Mouse (Mus musculus) limb, embryonic 15.5 days (tissue): ENCODE measurements around the gene Plcb2. TPM values are rescaled to one million over a fixed set of nuclear protein-coding genes. Genes with fewer than 3 reads are reported as not detected.
A peak's percentile ranks its signal among the peaks of the same experiment; 100 is the strongest.

Experiments used
- ATAC-seq: fragments of 200-750 bp; cut with Nextera tagmentation; 2 replicates; pipeline ENCODE4 v1.8.0; 2017; ENCODE audit warnings: low read depth, moderate TSS enrichment; ENCODE audit not compliant: insufficient number of reproducible peaks, low FRiP score, low TSS enrichment
- H3K27ac ChIP-seq: fragments of 300-500 bp; sonication (generic); 2 replicates; pipeline ENCODE4 v1.5.1; 2015; ENCODE audit warnings: moderate library complexity, mild to moderate bottlenecking, inconsistent platforms
- H3K27me3 ChIP-seq: fragments of 300-500 bp; sonication (generic); 2 replicates; pipeline ENCODE4 v1.6.1; 2015; ENCODE audit warnings: inconsistent platforms
- H3K36me3 ChIP-seq: fragments of 300-500 bp; sonication (generic); 2 replicates; pipeline ENCODE4 v1.6.1; 2015; ENCODE audit warnings: inconsistent platforms
- H3K4me1 ChIP-seq: fragments of 300-500 bp; sonication (generic); 2 replicates; pipeline ENCODE4 v1.6.1; 2015; ENCODE audit warnings: inconsistent platforms
- H3K4me2 ChIP-seq: fragments of 300-500 bp; sonication (generic); 2 replicates; pipeline ENCODE4 v1.6.1; 2015; ENCODE audit warnings: mild to moderate bottlenecking, inconsistent platforms
- H3K4me3 ChIP-seq: fragments of 300-500 bp; sonication (generic); 2 replicates; pipeline ENCODE4 v1.5.1; 2015; ENCODE audit warnings: mild to moderate bottlenecking, inconsistent platforms
- H3K9ac ChIP-seq: fragments of 300-500 bp; sonication (generic); 2 replicates; pipeline ENCODE4 v1.6.1; 2015; ENCODE audit warnings: inconsistent platforms
- H3K9me3 ChIP-seq: fragments of 300-500 bp; sonication (generic); 2 replicates; pipeline ENCODE4 v1.6.1; 2016; ENCODE audit warnings: inconsistent platforms
- WGBS: fragments of 180-500 bp; shearing (Covaris S2); methylation state at CpG from one replicate; pipeline ENCODE4 v1.1.7; 2015; 5-methylcytosine and 5-hydroxymethylcytosine counted together
- polyA plus RNA-seq: library from polyadenylated mRNA; unstranded; fragments of >200 nt; fragmentation: Nextera tagmentation; extraction: Ambion mirVana; gene quantifications from 2 replicates; pipeline ENCODE4 v1.2.1, GENCODE M21; 2015

Plcb2 gene
- polyA plus RNA-seq, 1 experiment from 2014 or later: 1.4 TPM

GRCm38 (mm10) chr2:118693370-118693966, 34.8 kb downstream of the Plcb2 start:
- peaks cover 20% of the 10 kb centered on the region for H3K27me3 ChIP-seq
- H3K9ac ChIP-seq: no peak overlapping the region
- no peaks in the 10 kb centered on the region for H3K9me3 ChIP-seq
- no peak overlapping the region for H3K4me3 ChIP-seq
- 75% methylated on average over 19 of the region's 19 CpGs for WGBS
- peaks cover 27% of the 10 kb centered on the region for H3K4me1 ChIP-seq
- H3K4me2 ChIP-seq: no peak overlapping the region
- H3K36me3 ChIP-seq: no peaks in the 10 kb centered on the region
- H3K27ac ChIP-seq: no peak overlapping the region
- no peak for ATAC-seq

- 79% methylated on average over 10 of the region's 10 CpGs for WGBS
- H3K9me3 ChIP-seq: no peaks in the 10 kb centered on the region
Observed at GRCm38 (mm10) chr2:118689875-118690274, 38.4 kb downstream of the Plcb2 start.

GRCm38 (mm10) chr2:118687791-118688190, 40.4 kb downstream of the Plcb2 start:
- H3K4me1 ChIP-seq: no peaks in the 10 kb centered on the region
- H3K4me3 ChIP-seq: no peak overlapping the region
- H3K9me3 ChIP-seq: no peaks in the 10 kb centered on the region
- WGBS: 90% methylated on average over 3 of the region's 3 CpGs
- no peak overlapping the region for H3K9ac ChIP-seq
- no peak overlapping the region for H3K4me2 ChIP-seq
- no peaks in the 10 kb centered on the region for H3K36me3 ChIP-seq
- ATAC-seq: no peak
- no peaks in the 10 kb centered on the region for H3K27me3 ChIP-seq
- no peak overlapping the region for H3K27ac ChIP-seq

More at GRCm38 (mm10) chr2:118689875-118690274, 38.4 kb downstream of the Plcb2 start:
- no peaks in the 10 kb centered on the region for H3K36me3 ChIP-seq
- no peak for ATAC-seq
- H3K4me3 ChIP-seq: no peak overlapping the region
- no peak overlapping the region for H3K4me2 ChIP-seq
- no peaks in the 10 kb centered on the region for H3K4me1 ChIP-seq
- H3K27ac ChIP-seq: no peak overlapping the region
- H3K9ac ChIP-seq: no peak overlapping the region
- peaks cover under 1% of the 10 kb centered on the region; the same call in 1 of the 2 replicates for H3K27me3 ChIP-seq

- Histone ChIP-seq H3K27ac (no peak overlapping the region), H3K9me3 (no peaks in the 10 kb centered on the region), H3K27me3 (no peaks in the 10 kb centered on the region), H3K4me2 (no peak overlapping the region), H3K36me3 (no peaks in the 10 kb centered on the region), H3K4me3 (no peak overlapping the region), H3K4me1 (no peaks in the 10 kb centered on the region), H3K9ac (no peak overlapping the region)
- WGBS: 72% methylated on average over 8 of the region's 8 CpGs
- no peak for ATAC-seq
Observed at GRCm38 (mm10) chr2:118686693-118687092, 41.5 kb downstream of the Plcb2 start.

- H3K4me3 ChIP-seq: no peak overlapping the region
- no peak overlapping the region for H3K9ac ChIP-seq
- no peak overlapping the region for H3K4me2 ChIP-seq
- no peaks in the 10 kb centered on the region for H3K9me3 ChIP-seq
- no peaks in the 10 kb centered on the region; the same call in 1 of the 2 replicates for H3K27me3 ChIP-seq
- H3K4me1 ChIP-seq: no peaks in the 10 kb centered on the region
- H3K36me3 ChIP-seq: no peaks in the 10 kb centered on the region
- ATAC-seq: no peak
- WGBS: 83% methylated on average over 4 of the region's 4 CpGs
- H3K27ac ChIP-seq: no peak overlapping the region
Observed at GRCm38 (mm10) chr2:118685088-118685487, 43.1 kb downstream of the Plcb2 start.

GRCm38 (mm10) chr2:118682544-118683260, 45.5 kb downstream of the Plcb2 start:
- H3K9me3 ChIP-seq: no peaks in the 10 kb centered on the region
- no peak overlapping the region for H3K4me2 ChIP-seq
- 33% methylated on average over 8 of the region's 8 CpGs for WGBS
- no peaks in the 10 kb centered on the region for H3K36me3 ChIP-seq
- no peak overlapping the region for H3K9ac ChIP-seq
- ATAC-seq: 0 out of 2 replicates have a peak, but pooled peaks have one; percentile 52
- no peak overlapping the region for H3K27ac ChIP-seq
- H3K4me1 ChIP-seq: no peaks in the 10 kb centered on the region
- peaks cover 23% of the 10 kb centered on the region for H3K27me3 ChIP-seq
- H3K4me3 ChIP-seq: no peak overlapping the region

GRCm38 (mm10) chr2:118680926-118681325, 47.3 kb downstream of the Plcb2 start:
- Histone ChIP-seq H3K4me2 (no peak overlapping the region), H3K9ac (no peak overlapping the region), H3K27ac (no peak overlapping the region), H3K4me3 (no peak overlapping the region), H3K36me3 (no peaks in the 10 kb centered on the region), H3K4me1 (peaks cover 13% of the 10 kb centered on the region), H3K27me3 (peaks cover 41% of the 10 kb centered on the region), H3K9me3 (no peaks in the 10 kb centered on the region)
- ATAC-seq: no peak
- 91% methylated on average over 6 of the region's 6 CpGs for WGBS

- H3K4me3 ChIP-seq: no peak overlapping the region
- no peaks in the 10 kb centered on the region for H3K9me3 ChIP-seq
- no peak for ATAC-seq
- no peaks in the 10 kb centered on the region for H3K36me3 ChIP-seq
- WGBS: 81% methylated on average over 3 of the region's 3 CpGs
- H3K27me3 ChIP-seq: peaks cover 53% of the 10 kb centered on the region
- no peak overlapping the region for H3K27ac ChIP-seq
- H3K9ac ChIP-seq: no peak overlapping the region
- H3K4me2 ChIP-seq: no peak overlapping the region
- peaks cover 13% of the 10 kb centered on the region for H3K4me1 ChIP-seq
Observed at GRCm38 (mm10) chr2:118679577-118679976, 48.7 kb downstream of the Plcb2 start.

GRCm38 (mm10) chr2:118677817-118678216, 50.4 kb downstream of the Plcb2 start:
- Histone ChIP-seq H3K4me2 (peak overlapping the region; percentile 96), H3K27ac (no peak overlapping the region), H3K4me3 (peak overlapping the region; percentile 54), H3K27me3 (peaks cover 71% of the 10 kb centered on the region), H3K36me3 (no peaks in the 10 kb centered on the region), H3K9me3 (no peaks in the 10 kb centered on the region), H3K9ac (no peak overlapping the region), H3K4me1 (peaks cover 13% of the 10 kb centered on the region)
- no peak for ATAC-seq
- WGBS: 14% methylated on average over 4 of the region's 4 CpGs

- no peak overlapping the region; the same call in 1 of the 2 replicates for H3K27ac ChIP-seq
- no peak for ATAC-seq
Observed at GRCm38 (mm10) chr2:118676839-118677741, 51.1 kb downstream of the Plcb2 start.

GRCm38 (mm10) chr2:118674500-118674899, 53.7 kb downstream of the Plcb2 start:
- no peak overlapping the region for H3K4me2 ChIP-seq
- H3K27me3 ChIP-seq: peaks cover 71% of the 10 kb centered on the region
- WGBS: 11% methylated on average over 7 of the region's 7 CpGs
- peaks cover 17% of the 10 kb centered on the region for H3K4me1 ChIP-seq
- no peaks in the 10 kb centered on the region for H3K9me3 ChIP-seq
- no peak for ATAC-seq
- no peaks in the 10 kb centered on the region for H3K36me3 ChIP-seq
- no peak overlapping the region for H3K9ac ChIP-seq
- no peak overlapping the region for H3K4me3 ChIP-seq
- H3K27ac ChIP-seq: no peak overlapping the region

More at GRCm38 (mm10) chr2:118676839-118677741, 51.1 kb downstream of the Plcb2 start:
- peak overlapping the region; percentile 54 for H3K4me3 ChIP-seq
- no peaks in the 10 kb centered on the region for H3K36me3 ChIP-seq
- H3K27me3 ChIP-seq: peaks cover 76% of the 10 kb centered on the region
- peak overlapping the region; percentile 41; the same call in 1 of the 2 replicates for H3K9ac ChIP-seq
- H3K4me1 ChIP-seq: peaks cover 13% of the 10 kb centered on the region
- H3K9me3 ChIP-seq: no peaks in the 10 kb centered on the region
- WGBS: under 1% methylated on average over 89 of the region's 89 CpGs
- H3K4me2 ChIP-seq: peak overlapping the region; percentile 96
